In the genomic region with DNA sequence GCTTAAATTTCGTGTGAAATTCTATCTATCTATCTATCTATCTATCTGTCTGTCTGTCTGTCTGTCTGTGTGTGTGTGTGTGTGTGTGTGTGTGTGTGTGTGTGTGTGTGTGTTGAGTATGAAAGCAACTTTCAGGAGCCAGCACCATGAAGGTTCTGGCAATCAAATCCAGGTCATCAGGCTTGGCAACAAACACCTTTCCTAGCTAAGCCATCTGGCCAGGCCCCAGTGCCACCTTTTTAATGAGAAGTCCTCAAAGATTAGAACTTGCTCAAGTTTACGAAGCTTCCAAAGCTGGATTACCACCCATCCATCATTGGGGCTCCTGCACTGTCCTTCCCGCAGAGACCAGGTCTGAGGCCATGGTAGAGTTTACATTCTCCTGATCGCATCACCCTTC, we compare ENCODE assay signal across 10 mouse cellular contexts.
DNase-seq lines count a peak whose midpoint lies in the region.
"Had no signal": no experiment of that assay in that cellular context is flagged by ENCODE, and none has a peak within 500 bp of the region (broad histone marks: within the 10 kb centered on the region; RNA-seq: fewer than 3 reads in every experiment).

No protein-coding gene starts in this region.

- DNase-seq in brain, adult 2 months (ENCODE audit: low read depth, low spot score), result peak; percentile 88
- DNase-seq in cerebellum, adult 18-20 months, result peak; percentile 67 to 71
- DNase-seq in cerebellum, adult 9-11 months, result peak; percentile 79
- peak; percentile 75 to 77 for DNase-seq in cerebellum, postnatal 36 days
- DNase-seq in embryo, embryonic 11 days, result no peak
- no peak for DNase-seq in kidney, adult 9 months
- DNase-seq: adrenal gland, postnatal 10 days; gastrocnemius, adult 2 months; gastrocnemius, postnatal 25 days; kidney, adult 18-20 months had no signal

Comparison
In these comparisons a context has a peak if more than half of its experiments do, and no peak if none do; other contexts are left out.
1. DNase-seq: peak in brain, adult 2 months (single experiment), cerebellum, adult 18-20 months (2 of 2), cerebellum, adult 9-11 months (single experiment) and cerebellum, postnatal 36 days (2 of 2); none in embryo, embryonic 11 days (single experiment) and kidney, adult 9 months (single experiment).